Mouse (Mus musculus) heart, adult 11 months (tissue): ENCODE results near the gene Zfand6.

Experiments
- DNase-seq: peaks from one replicate; pipeline ENCODE4 v3.0.0; 2022

The Zfand6 gene

DNA sequence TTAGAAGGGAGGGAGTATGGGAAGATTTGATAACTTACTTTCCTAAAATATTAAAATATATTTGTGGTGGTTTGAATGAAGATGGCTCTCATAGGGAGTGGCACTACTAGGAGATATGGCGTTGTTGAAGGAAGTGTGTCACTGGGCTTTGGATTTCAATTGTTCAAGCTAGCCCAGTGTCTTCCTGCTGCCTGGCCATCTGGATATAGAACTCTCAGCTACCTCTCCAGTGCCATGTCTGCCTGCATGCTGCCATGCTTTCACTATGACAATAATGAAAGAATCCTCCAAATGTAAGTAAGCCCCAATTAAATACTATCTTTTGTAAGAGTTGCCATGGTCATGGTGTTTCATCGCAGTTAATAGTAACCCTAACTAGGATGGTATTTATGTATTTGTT, 40.7 kb downstream of the Zfand6 start:
- DNase-seq = no peak

DNA sequence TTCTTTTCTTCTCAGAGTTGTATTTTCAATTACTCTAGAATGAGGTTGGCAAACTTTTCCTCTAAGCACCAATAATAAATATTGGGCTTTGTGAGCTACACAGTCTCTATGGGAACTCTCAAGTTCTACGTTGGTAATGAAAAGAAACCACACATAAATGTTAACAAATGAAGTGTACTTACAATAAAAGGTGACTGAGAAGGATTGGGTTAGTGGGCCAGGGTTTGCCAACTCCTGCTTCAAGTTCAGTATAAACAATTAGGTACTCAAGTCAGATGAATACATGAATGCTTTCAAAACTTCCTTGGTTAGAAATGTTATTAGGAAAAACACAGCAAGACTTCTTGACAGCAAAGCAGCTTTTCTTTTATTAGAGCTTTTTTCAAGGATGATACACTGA, 43.5 kb downstream of the Zfand6 start:
- no peak for DNase-seq

DNA sequence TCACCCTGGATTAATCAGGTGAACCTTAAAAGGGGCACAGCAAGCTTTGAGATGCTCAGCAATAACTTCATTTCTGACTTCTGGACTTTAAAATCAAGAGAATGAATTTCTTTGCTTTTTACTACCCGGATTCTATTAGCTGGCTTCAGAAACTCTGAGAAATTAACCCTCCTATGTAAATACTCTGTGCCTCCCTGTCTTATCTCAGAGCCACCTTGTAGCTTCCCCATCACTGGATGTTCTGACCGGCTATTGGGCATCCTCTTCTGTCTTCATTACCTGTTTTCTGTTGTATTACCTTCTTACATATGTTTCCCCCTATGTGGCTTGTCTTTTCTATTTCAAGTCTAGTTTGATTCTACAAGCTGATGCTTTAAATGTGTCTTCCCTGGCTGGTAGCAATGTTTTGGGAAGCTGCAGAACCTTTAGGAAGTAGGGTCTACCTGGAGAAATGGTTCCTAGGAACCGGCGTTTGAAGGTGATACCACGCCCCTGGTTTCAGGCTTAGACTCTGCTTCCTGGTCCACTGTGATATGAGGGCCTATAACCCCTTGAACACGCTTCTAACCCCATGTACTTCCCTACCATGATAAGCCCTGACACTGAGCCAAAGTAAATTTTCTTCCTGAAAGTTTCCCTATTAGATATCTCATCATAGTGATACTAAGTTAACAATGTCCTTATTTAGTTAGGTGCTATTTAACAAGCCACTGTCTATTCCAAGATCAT, 46.3 kb downstream of the Zfand6 start:
- DNase-seq = no peak

DNA sequence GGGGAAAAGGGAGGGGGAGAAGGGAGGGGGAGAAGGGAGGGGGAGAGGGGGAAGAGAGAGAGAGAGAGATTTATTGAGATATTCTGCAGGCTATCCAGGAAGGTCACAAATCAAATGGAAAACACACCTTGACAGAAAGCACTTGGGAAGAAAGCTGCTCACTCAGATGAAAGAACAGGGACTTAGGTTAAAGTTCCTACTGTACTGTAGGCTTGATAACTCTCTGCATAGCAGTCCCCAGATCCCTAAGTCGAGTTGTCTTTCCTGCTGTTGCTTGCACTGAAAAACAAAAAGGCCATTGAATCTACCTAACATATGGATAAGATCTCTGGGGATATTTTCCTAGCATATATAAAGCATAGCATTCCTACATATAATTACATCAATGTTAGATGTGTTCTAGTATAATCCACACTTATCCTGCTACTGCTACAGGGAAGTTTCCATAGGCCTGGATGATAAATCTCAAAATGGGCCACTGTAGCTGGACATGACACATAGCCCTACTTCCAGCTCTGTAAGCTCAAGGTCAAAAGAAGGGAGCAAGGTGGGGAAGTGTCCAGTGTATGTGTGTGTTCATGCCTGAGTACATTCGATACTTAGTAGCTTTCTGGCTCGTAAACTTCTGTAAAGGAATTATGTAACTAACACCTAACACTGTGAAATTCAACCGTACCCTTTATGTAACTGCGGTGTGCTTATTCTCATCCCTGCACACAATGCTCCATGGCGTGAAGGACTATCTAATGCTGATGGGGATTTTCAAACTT, 47.4 kb downstream of the Zfand6 start:
- no peak for DNase-seq

DNA sequence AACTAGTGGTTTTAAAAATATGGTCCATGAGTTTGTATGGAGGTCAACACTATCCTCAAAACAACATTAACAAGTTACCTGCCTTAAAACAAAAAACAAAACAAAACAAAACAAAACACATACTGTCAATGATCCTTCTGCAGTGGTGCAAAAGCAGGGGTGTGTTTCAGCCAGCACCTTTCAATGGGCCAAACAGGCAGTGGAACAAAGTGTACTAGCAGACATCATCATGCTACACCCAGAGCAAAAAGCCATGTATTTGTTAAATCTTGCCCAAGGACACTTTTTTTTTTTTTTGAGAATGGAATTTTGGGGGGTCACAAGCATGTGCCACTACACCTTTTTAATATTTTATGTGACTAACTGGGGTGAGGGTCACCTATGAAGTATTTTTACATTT, 52.8 kb downstream of the Zfand6 start:
- DNase-seq = no peak

DNA sequence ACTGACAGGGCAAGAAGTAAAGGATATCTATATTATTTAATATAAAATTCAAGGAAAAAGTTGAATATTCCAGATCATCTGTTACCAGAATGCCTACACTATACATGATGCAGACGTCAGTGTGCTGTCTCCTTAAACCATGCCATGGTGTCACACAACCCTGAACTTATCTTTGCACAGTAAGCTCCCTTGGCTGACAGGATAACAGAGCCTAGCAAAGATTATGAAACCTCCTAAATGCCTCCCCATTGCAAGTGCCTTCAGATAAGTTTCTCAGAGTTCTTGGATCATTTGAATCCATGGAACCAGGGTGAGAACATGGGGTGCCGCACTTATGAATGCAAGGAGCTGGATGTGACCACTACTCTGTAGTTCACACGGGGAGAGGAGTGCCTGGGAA, 57.9 kb downstream of the Zfand6 start:
- no peak for DNase-seq

DNA sequence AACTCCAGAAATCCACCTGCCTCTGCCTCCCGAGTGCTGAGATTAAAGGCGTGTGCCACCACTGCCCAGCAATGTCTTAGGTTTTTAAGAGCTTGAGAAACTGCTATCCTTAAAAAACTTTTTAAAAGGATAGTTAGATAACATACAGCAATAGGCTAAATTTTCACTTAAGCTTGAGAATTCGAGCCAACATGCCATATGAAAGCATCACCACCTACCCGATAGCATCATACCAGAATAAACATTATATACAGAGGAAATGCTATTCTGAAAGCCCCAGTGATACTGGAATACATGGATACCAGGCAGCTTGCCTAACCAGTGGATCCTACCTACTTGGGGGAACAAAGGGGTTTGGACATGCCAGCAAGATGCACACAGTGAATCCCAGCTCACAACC, 66.0 kb downstream of the Zfand6 start:
- no peak for DNase-seq

DNA sequence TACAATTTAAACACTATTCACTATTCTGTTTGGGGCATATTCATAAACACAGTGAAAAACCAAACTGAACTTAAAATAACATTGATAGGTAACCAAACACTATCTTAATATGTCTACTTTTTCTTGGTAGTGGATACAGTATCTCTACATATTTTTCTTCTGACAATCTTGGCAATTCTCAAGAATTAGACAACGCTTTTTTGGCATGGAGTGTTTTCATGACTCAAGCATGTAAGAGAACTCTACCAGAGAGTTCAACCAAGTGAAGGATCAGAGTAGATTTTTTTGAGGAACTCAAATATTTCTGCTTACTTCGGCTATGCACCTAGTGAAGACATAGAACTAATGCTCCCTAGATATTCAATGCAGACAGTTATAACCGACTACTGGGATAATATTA, 68.8 kb downstream of the Zfand6 start:
- no peak for DNase-seq

DNA sequence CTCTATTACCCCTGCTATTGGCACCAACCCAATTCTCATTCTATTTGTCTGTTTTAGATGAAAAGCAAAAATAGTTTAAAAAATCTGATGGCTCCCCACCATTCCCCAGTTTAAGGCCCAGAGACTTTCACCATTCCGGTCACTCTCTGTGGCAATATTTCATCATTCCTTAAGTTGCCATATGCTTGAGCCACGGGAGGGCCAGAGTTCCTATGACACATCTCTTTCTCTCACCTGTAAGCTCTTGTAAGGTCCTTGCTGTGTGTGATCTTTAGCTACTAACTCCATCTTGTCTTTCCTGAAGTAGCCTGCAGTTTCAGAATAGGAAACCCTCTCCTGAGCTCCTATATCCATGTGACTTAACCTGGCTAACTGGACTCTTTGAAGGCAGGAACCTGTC, 70.8 kb downstream of the Zfand6 start:
- DNase-seq = no peak

DNA sequence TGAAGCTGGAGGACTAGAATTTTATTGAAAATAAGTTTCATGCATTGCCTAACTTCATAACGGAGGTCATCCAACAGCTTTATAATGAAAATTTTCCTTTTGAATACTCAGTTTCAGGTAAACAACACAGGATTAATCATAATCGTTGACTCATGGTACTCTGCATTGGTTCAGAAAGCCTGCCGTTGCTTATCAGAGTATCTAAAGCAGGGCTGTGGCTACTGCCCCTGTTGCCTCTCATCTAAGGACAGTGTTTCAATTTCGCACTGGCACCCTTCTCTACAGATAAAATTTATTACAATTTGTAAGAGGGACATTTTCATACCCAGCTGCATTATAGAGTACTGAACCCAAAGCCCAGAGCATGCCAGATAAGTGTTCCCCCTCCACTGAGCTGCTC, 77.3 kb downstream of the Zfand6 start:
- peak; percentile 68 for DNase-seq

DNA sequence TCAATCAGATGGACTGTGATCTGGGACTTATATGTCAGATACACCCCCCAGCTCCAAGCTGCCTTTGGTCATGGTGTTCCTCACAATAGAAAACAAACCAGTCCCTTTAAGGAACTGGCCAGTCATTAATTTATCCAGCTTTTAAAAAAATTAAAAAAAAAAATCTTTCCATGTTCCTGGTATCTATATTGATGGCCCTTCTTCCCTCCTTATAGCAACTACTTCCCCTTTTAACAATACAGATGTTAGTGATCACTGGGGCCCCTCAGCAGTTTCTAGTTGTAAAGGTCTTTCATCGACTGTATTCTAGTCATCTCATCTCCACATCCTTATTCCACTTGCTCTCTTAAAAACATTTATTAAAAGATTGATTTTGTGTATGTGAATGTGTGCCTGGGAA, 78.2 kb downstream of the Zfand6 start:
- DNase-seq = peak; percentile 60

DNA sequence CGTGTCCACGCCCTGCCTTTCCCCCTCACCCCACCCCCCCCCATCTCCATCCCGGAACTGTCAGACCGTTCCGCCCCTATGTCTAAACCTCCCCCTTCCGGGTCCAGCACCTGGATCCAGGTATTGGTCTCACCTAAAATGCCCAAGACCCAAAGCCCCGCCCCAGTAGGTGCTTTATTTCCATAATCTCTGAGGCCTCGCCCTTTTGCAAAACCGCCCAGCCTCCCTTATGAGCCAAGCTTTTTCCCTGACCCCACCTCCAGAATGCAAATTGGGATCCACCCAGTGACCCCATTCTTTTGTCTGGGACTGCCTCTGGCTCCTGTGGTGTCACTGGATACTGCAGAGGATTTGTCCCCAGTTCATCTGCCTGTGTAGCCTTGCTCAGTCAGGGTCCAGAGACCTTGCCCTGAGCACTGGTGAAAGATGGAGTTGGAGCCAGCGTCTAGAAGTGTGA, 83.4 kb downstream of the Zfand6 start, which contains the start of gene Fah:
Fah (minus strand) TSS at position 430 of the 457 bp plus-strand sequence.
- peak; percentile 96 for DNase-seq

DNA sequence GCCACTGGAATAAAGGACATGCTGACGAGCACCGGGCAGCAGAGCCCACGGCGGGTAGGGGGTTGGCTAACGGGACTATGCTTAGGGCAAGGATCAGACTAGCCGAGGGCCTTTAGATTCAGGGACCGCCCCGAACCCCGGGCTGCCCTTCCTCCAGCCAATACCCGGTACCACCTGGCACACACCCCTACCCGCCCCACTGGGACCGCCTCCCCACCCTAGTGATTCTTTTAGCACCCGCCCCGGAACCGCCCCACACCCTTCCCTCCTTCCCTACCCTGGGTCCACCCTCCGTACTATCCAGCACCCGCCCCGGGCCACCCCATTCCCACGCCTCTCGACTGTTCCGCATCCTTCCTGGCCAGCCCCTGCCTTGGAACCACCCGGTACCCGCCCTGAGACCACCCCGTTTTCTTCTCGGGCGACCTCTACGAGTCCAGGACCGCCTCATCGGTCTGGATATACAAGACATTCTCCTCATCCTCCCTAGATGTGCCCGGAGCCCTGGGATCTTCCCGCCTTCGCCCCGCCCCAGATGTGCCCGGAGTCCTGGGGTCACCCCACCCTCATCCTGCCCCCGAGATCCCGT, 84.0 kb downstream of the Zfand6 start:
- DNase-seq = peak; percentile 99

DNA sequence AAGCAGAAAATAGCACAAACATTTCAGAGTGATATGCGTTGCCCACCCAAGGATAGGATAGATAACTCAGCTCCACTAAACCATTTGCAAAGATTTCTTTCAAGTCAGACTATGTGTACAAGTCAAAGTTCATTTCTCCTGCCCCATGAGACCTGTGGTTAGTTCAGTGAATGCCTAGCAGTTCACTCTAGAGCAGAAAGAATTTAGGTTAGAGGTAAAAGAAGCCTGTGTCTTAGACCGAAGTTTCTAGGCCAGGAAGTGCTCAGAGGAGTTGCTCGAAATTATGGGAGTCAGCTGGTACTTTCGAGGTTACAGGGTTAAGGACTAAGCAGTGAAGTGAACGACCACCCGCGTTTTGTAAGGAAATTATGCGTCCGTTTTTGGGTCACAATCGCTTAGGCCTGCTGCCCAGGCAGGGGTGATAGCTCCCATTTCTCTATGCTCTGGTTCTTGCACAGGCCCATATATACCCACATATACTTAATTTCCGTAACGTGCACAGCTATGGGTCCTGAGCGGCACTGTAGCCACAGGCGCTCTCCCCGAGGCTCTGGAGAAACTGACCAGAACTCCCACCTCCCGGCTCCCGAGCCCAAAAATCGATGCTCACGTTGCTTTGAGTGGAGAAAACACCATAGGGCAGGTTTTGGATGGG, 84.6 kb downstream of the Zfand6 start:
- DNase-seq = peak; percentile 87

DNA sequence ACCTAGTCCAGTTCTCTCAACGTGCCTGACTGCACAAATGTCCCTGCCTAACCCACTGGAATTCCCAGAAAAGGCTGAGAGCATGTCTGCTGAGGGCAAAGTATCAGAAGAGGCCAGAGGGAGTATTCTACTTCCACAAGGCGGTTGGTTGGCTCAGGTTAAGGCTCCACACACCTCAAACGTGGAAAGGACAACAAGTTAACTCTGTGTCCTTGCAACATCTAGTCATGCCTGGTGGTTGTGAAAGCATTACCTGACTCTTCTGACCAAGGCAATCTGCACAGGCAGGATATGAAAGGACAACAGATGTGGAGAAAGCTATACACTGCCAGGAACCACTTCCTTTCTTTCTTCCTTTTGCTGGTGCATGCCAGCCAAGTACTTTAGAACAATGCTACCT, 85.3 kb downstream of the Zfand6 start:
- DNase-seq = peak; percentile 87

DNA sequence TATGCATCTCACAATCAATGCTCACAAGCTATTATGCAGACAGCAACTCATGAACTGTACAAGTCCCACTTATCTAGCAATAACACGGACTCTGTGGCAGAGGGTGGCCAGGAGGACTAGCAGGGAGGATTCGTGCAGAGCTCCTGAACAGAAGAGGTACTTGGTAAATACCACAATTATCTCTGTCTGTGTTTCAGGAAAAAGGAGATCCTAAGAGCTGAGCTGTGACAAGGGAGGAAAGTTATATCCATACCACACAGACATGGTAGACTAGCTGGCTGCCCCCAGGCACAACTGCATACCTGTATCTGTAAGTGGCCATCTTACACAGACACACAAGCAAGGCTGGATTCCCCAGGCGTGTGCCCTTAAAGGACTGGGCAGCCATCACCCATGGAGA, 88.4 kb downstream of the Zfand6 start:
- peak; percentile 82 for DNase-seq

DNA sequence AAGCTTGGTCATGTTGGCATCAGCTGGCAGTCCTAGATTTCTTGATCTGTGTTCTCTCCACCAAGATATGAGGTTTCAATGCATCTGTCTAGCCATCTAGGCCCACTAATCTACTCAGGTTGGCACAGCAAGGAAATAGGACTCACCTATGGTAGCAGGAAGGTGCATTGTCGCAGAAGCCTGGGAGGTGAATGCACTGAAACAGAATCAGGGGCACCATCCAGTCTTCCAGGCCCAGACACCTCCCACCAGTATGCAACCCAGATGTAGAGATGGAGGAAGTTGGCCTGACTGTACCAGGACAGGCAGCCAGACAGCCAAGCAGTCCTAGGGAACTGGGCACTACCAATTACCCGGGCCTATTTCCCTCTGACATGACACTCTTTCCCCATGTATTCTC, 89.1 kb downstream of the Zfand6 start:
- DNase-seq = peak; percentile 75

DNA sequence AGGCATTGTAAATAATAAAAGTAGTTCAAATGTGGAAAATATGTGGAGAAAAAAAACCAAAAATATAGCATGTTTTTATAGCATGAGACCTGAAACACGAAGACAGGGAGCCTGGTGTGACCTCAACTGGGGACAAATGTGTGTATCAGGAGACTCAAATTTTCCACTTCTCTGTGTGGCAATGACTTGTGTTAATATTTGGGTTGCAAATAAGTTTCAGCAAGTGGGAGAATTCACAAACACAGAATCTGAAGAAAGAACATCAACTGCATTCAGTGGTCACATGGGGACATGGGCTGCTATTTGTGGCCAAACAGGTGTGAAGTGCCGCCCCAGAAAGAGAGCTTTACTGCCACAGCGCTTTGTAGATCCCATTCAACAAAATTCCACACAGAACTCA, 93.1 kb downstream of the Zfand6 start:
- peak; percentile 19 for DNase-seq

DNA sequence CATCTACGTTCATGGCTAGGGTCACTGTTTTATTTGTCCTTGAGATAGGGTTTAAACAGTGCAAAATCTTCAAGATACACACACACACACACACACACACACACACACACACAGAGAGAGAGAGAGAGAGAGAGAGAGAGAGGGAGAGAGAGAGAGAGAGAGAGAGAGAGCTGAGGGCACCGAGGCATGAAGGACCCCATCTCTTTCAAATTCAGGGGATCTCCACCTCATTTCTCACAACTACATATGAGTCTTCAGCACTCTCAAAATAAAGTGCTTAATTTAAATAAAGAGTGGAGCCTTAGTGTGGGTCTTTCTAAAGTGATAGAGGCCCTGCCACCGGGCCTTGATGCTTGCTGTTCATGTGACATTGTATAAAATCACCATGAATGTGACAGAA, 93.8 kb downstream of the Zfand6 start:
- peak; percentile 55 for DNase-seq

DNA sequence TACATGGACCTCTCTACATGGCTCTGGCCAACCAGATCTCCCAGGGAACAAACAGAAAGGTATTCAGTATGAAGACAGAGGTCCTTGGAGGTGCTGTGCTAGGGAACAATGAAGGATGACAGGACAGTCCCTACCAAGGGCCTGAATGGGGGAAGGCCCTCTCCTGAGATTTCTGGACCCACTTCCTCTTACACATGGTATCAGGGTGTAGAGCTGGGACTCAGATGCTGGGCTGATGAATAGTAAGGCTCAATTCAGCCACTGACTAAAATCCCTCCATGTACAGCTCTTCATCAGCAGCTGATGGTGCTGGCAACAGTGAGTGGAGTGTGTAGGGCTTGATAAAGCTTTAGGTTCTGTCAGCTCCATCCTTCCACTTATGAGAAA, 94.8 kb downstream of the Zfand6 start:
- DNase-seq = peak; percentile 62

DNA sequence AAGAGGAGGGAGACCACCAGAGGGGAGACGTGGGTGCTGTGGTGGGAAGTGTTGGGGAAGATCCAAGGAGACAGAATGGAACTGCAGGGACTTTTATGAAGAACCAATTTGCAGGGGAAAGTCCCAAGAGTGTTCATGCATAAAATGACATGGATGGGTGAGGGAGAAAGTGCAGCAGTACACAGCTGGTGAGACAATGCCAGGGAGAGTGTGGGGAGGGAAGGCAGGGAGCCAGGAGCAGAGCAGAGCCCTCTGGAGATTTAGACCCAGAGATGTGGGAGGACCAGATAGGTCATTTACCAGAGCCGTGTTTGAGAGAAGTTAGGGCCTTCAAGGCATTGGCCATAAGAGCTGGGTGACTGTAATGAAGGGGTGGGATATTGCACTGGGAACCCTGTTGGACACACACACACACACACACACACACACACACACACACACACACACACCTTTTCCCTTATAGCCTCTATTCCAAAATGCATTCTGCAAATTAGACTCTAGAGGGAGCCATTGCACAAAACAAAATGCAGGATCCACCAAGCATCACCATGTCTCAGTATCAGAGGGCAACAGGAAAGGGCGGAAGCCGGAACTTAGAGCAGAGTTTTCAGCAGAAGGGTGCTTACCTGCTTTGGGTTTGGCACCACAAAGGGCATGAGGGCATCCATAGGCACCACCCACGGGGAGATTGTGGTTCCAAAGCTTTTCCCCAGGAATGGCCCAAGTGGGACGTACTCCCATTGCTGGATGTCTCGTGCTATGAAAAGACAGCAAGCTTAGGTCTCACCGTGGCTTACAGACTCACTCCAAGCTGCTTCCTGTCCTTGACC, 95.5 kb downstream of the Zfand6 start:
- DNase-seq = peak; percentile 87

DNA sequence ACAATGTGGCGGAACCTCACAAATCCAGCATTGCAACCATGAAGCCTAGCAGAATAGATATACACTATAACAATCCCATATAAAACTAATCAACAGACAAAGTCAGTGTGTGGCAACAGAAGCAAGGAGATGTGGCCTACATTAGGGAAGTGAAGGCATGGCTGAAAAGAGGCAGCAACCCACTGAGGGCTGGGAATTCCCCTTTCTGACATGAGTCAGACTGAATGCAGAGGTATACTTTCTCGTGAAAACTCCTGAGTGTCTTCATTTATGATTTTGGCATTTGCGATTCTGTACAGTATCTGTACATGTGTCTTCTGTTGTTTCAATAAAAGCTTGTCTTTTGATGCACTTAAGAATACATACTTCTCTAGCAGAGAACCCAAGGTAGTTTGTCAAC, 98.4 kb downstream of the Zfand6 start:
- peak; percentile 8 for DNase-seq

DNA sequence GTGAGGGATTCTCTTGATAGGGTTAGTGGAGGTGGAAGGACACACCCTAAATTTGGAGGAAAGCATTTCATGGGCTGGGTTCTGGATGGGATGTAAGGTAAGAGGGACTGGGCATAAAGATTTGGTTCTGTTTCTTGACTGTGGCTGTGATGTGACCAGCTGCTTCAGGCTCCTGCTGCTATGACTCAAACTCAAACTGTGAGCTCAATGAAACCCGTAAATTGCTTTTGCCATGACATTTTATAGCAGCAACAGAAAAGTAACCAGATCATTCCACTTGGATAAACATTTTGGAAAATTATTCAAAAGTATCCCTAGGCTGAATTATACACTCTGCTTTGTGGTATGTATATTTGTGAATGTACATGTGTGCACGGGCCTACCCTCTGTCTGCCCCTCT, 99.1 kb downstream of the Zfand6 start:
- DNase-seq = no peak
